Mouse (Mus musculus): ENCODE measurements around the gene Cttnbp2.
A peak's percentile ranks its signal among the peaks of the same experiment; 100 is the strongest.

Cttnbp2 gene

GRCm38 (mm10) chr6:18514480-18515352 is at the start of gene Cttnbp2:
Cttnbp2 (minus strand) TSS chr6:18514843.
- DNase-seq, result peak; percentile 84 to 90

GRCm38 (mm10) chr6:18559019-18559418 is 44.4 kb upstream of the Cttnbp2 start:
- no peak for DNase-seq

- DNase-seq, result no peak
Measured at GRCm38 (mm10) chr6:18547516-18548465, 33.1 kb upstream of the Cttnbp2 start.

- DNase-seq, result peak; percentile 4 to 15
Measured at GRCm38 (mm10) chr6:18543878-18544277, 29.2 kb upstream of the Cttnbp2 start.

GRCm38 (mm10) chr6:18540396-18540795 is 25.8 kb upstream of the Cttnbp2 start:
- DNase-seq, result no peak

GRCm38 (mm10) chr6:18530394-18530793 is 15.8 kb upstream of the Cttnbp2 start:
- no peak for DNase-seq

- DNase-seq, result no peak
Measured at GRCm38 (mm10) chr6:18517626-18518025, 3.0 kb upstream of the Cttnbp2 start.

GRCm38 (mm10) chr6:18513611-18514473 is 801 bp downstream of the Cttnbp2 start:
- peak; percentile 36 to 50 for DNase-seq

- no peak for DNase-seq
Measured at GRCm38 (mm10) chr6:18511886-18512285, 2.8 kb downstream of the Cttnbp2 start.

- DNase-seq, result peak in 1 of 2 experiments; percentile 19
Measured at GRCm38 (mm10) chr6:18508036-18508435, 6.6 kb downstream of the Cttnbp2 start.

- DNase-seq, result no peak
Measured at GRCm38 (mm10) chr6:18499833-18500232, 14.8 kb downstream of the Cttnbp2 start.

GRCm38 (mm10) chr6:18492977-18493376 is 21.7 kb downstream of the Cttnbp2 start:
- no peak for DNase-seq

- no peak for DNase-seq
Measured at GRCm38 (mm10) chr6:18492248-18492901, 22.3 kb downstream of the Cttnbp2 start.

- no peak for DNase-seq
Measured at GRCm38 (mm10) chr6:18485087-18485486, 29.6 kb downstream of the Cttnbp2 start.

GRCm38 (mm10) chr6:18484061-18484460 is 30.6 kb downstream of the Cttnbp2 start:
- no peak for DNase-seq

GRCm38 (mm10) chr6:18482546-18482945 is 32.1 kb downstream of the Cttnbp2 start:
- DNase-seq, result no peak

GRCm38 (mm10) chr6:18481781-18482180 is 32.9 kb downstream of the Cttnbp2 start:
- DNase-seq, result no peak

- no peak for DNase-seq
Measured at GRCm38 (mm10) chr6:18477313-18477930, 37.2 kb downstream of the Cttnbp2 start.

GRCm38 (mm10) chr6:18474983-18475382 is 39.7 kb downstream of the Cttnbp2 start:
- no peak for DNase-seq

GRCm38 (mm10) chr6:18474541-18474940 is 40.1 kb downstream of the Cttnbp2 start:
- DNase-seq, result no peak

- DNase-seq, result no peak
Measured at GRCm38 (mm10) chr6:18469206-18469605, 45.4 kb downstream of the Cttnbp2 start.
